Mouse (Mus musculus): ENCODE results near the gene Zfp213. TPM values are rescaled to one million over a fixed set of nuclear protein-coding genes. Genes with fewer than 3 reads are reported as not detected.
A peak's percentile ranks its signal among the peaks of the same experiment; 100 is the strongest.

Gene Zfp213
- 14.3 and 14.8 TPM in 2 replicates for polyA plus RNA-seq (2014; fragmentation: Nextera tagmentation; extraction: Ambion mirVana)

- peak within 1 kb of the TSS; percentile 67 for H3K4me3 ChIP-seq (ENCODE audit: low read depth, low read length)
- no peaks in the 10 kb centered on the region for H3K9me3 ChIP-seq (ENCODE audit: control insufficient read depth, low read length)
- peak within 1 kb of the TSS; percentile 79 for H3K9ac ChIP-seq (ENCODE audit: low read depth, low read length)
- peaks cover 7% of the 10 kb centered on the region for H3K4me1 ChIP-seq (replicated peaks; ENCODE audit: control insufficient read depth, insufficient read depth, low read length)
- H3K27ac ChIP-seq (ENCODE audit: low read depth, low read length) = peak within 1 kb of the TSS; percentile 81
- peak; percentile 96 for ATAC-seq (replicated peaks; ENCODE audit: low FRiP score)
- DNase-seq (ENCODE audit: low spot score) = peak; percentile 88
- peak within 1 kb of the TSS; percentile 95 for H3K4me2 ChIP-seq
- peaks cover 9% of the 10 kb centered on the region for H3K36me3 ChIP-seq (ENCODE audit: control insufficient read depth, insufficient read depth, low read length)
- no peaks in the 10 kb centered on the region for H3K27me3 ChIP-seq (replicated peaks; ENCODE audit: control insufficient read depth, insufficient read depth, low read length)
- WGBS = 1% methylated on average over 59 of the region's 59 CpGs
Measured at GRCm38 (mm10) chr17:23563595-23564367, at the start of gene Zfp213. TSS of gene Zfp213 (minus strand) at chr17:23564238.

DNA sequence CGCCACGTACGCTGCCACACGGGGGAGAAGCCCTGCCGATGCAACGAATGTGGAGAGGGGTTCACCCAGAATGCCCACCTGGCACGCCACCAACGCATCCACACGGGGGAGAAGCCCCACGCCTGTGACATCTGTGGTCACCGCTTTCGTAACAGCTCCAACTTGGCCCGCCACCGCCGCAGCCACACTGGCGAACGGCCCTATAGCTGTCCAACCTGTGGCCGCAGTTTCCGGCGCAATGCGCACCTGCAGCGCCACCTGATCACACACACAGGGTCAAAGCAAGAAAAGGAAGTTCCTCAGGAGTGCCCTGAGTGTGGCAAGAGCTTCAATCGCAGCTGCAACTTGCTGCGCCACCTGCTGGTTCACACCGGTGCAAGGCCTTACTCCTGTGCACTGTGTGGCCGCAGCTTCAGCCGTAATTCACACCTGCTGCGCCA, 46.3 kb upstream of the Zfp213 start:
- 78% methylated on average over 28 of the region's 28 CpGs for WGBS
- peak; percentile 45; the same call in 1 of the 2 replicates for ATAC-seq (replicated peaks; ENCODE audit: low FRiP score)
- no peak for DNase-seq (ENCODE audit: low spot score)
- Histone ChIP-seq H3K9me3 (ENCODE audit: control insufficient read depth, low read length) (no peaks in the 10 kb centered on the region), H3K4me2 (no peak overlapping the region), H3K4me3 (ENCODE audit: low read depth, low read length) (no peak overlapping the region), H3K27me3 (replicated peaks; ENCODE audit: control insufficient read depth, insufficient read depth, low read length) (no peaks in the 10 kb centered on the region), H3K36me3 (ENCODE audit: control insufficient read depth, insufficient read depth, low read length) (no peaks in the 10 kb centered on the region), H3K9ac (ENCODE audit: low read depth, low read length) (no peak overlapping the region), H3K4me1 (replicated peaks; ENCODE audit: control insufficient read depth, insufficient read depth, low read length) (no peaks in the 10 kb centered on the region), H3K27ac (ENCODE audit: low read depth, low read length) (no peak overlapping the region)

DNA sequence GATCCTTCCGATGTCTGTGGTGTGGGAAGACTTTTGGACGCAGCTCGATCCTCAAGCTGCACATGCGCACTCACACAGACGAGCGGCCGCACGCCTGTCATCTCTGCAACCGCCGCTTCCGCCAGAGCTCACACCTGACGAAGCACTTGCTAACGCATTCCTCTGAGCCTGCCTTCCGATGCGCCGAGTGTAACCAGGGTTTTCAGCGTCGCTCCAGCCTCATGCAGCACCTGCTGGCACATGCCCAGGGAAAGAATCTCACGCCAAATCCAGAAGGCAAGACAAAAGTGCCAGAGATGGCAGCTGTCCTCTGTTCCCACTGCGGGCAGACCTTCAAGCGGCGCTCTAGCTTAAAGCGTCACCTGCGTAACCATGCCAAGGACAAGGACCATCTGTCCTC, 45.6 kb upstream of the Zfp213 start:
- no peaks in the 10 kb centered on the region for H3K27me3 ChIP-seq (replicated peaks; ENCODE audit: control insufficient read depth, insufficient read depth, low read length)
- no peak overlapping the region for H3K9ac ChIP-seq (ENCODE audit: low read depth, low read length)
- no peaks in the 10 kb centered on the region for H3K36me3 ChIP-seq (ENCODE audit: control insufficient read depth, insufficient read depth, low read length)
- no peak overlapping the region for H3K4me3 ChIP-seq (ENCODE audit: low read depth, low read length)
- no peak overlapping the region for H3K4me2 ChIP-seq
- no peaks in the 10 kb centered on the region for H3K4me1 ChIP-seq (replicated peaks; ENCODE audit: control insufficient read depth, insufficient read depth, low read length)
- no peak overlapping the region for H3K27ac ChIP-seq (ENCODE audit: low read depth, low read length)
- ATAC-seq (replicated peaks; ENCODE audit: low FRiP score) (no peak), DNase-seq (ENCODE audit: low spot score) (no peak)
- 92% methylated on average over 24 of the region's 24 CpGs for WGBS
- no peaks in the 10 kb centered on the region for H3K9me3 ChIP-seq (ENCODE audit: control insufficient read depth, low read length)

GRCm38 (mm10) chr17:23605220-23605619, 41.2 kb upstream of the Zfp213 start:
- no peak overlapping the region for H3K27ac ChIP-seq (ENCODE audit: low read depth, low read length)
- H3K4me1 ChIP-seq (replicated peaks; ENCODE audit: control insufficient read depth, insufficient read depth, low read length) = 0 out of 2 replicates have a peak, but pooled peaks cover 2% of the 10 kb centered on the region
- H3K36me3 ChIP-seq (ENCODE audit: control insufficient read depth, insufficient read depth, low read length) = no peaks in the 10 kb centered on the region
- H3K4me2 ChIP-seq = no peak overlapping the region
- ATAC-seq (replicated peaks; ENCODE audit: low FRiP score) (no peak), DNase-seq (ENCODE audit: low spot score) (no peak)
- no peak overlapping the region for H3K4me3 ChIP-seq (ENCODE audit: low read depth, low read length)
- no peak overlapping the region for H3K9ac ChIP-seq (ENCODE audit: low read depth, low read length)
- H3K27me3 ChIP-seq (replicated peaks; ENCODE audit: control insufficient read depth, insufficient read depth, low read length) = no peaks in the 10 kb centered on the region
- WGBS = 80% methylated on average over 8 of the region's 8 CpGs
- H3K9me3 ChIP-seq (ENCODE audit: control insufficient read depth, low read length) = no peaks in the 10 kb centered on the region

DNA sequence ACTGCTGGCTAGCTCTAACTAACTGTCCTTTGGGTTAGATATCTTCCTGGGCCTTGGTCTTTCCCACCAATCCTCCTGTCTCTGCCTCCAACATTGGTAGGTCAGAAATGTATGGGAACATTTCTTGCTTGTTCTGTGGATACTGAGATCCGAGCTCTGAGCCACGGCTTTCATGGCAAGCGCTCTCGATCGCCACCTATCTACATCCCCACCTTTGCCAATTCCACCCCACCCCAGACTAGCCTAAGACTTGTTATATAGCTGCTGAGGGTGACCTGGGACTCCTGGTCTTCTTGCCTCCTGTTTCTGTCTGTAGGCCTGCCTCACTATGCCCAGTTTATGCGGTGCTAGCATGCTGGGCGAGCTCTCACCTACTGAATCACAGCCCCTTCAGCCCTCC, 40.4 kb upstream of the Zfp213 start:
- peaks cover 6% of the 10 kb centered on the region for H3K4me1 ChIP-seq (replicated peaks; ENCODE audit: control insufficient read depth, insufficient read depth, low read length)
- H3K27ac ChIP-seq (ENCODE audit: low read depth, low read length) = no peak overlapping the region
- H3K4me2 ChIP-seq = no peak overlapping the region; the same call in 1 of the 2 replicates
- H3K4me3 ChIP-seq (ENCODE audit: low read depth, low read length) = no peak overlapping the region
- H3K9me3 ChIP-seq (ENCODE audit: control insufficient read depth, low read length) = no peaks in the 10 kb centered on the region
- H3K9ac ChIP-seq (ENCODE audit: low read depth, low read length) = no peak overlapping the region
- 77% methylated on average over 7 of the region's 7 CpGs for WGBS
- ATAC-seq (replicated peaks; ENCODE audit: low FRiP score) = no peak
- DNase-seq (ENCODE audit: low spot score) = no peak
- no peaks in the 10 kb centered on the region for H3K36me3 ChIP-seq (ENCODE audit: control insufficient read depth, insufficient read depth, low read length)
- H3K27me3 ChIP-seq (replicated peaks; ENCODE audit: control insufficient read depth, insufficient read depth, low read length) = no peaks in the 10 kb centered on the region

DNA sequence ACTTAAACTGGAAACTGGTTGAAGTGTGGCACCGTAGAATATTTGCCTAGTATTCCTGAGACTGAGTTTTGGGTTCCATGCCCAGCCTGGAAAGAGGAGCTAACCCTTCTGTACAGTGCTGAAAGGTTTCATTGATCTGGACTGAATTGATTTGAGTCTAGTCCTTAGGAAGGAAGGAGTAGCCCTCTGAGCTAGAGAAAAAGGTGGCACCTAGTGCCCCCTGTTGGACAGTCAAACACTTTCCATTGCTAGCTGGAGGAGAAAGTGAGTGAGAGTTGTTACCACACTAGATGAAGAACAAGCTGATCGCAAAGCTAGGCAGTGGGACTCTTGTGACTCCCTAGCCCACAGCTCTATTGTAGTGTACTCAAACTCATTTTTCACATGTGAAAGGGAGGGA, 39.5 kb upstream of the Zfp213 start:
- H3K27me3 ChIP-seq (replicated peaks; ENCODE audit: control insufficient read depth, insufficient read depth, low read length) = no peaks in the 10 kb centered on the region
- peaks cover 9% of the 10 kb centered on the region for H3K4me1 ChIP-seq (replicated peaks; ENCODE audit: control insufficient read depth, insufficient read depth, low read length)
- no peaks in the 10 kb centered on the region for H3K9me3 ChIP-seq (ENCODE audit: control insufficient read depth, low read length)
- H3K4me2 ChIP-seq = no peak overlapping the region
- no peak overlapping the region for H3K9ac ChIP-seq (ENCODE audit: low read depth, low read length)
- H3K27ac ChIP-seq (ENCODE audit: low read depth, low read length) = no peak overlapping the region
- H3K4me3 ChIP-seq (ENCODE audit: low read depth, low read length) = no peak overlapping the region
- no peak for ATAC-seq (replicated peaks; ENCODE audit: low FRiP score)
- no peaks in the 10 kb centered on the region for H3K36me3 ChIP-seq (ENCODE audit: control insufficient read depth, insufficient read depth, low read length)
- no peak for DNase-seq (ENCODE audit: low spot score)
- WGBS = 58% methylated on average over 2 of the region's 2 CpGs

- Histone ChIP-seq H3K4me3 (ENCODE audit: low read depth, low read length) (no peak overlapping the region), H3K27me3 (replicated peaks; ENCODE audit: control insufficient read depth, insufficient read depth, low read length) (no peaks in the 10 kb centered on the region), H3K4me2 (no peak overlapping the region), H3K27ac (ENCODE audit: low read depth, low read length) (no peak overlapping the region), H3K36me3 (ENCODE audit: control insufficient read depth, insufficient read depth, low read length) (no peaks in the 10 kb centered on the region), H3K9ac (ENCODE audit: low read depth, low read length) (no peak overlapping the region), H3K4me1 (replicated peaks; ENCODE audit: control insufficient read depth, insufficient read depth, low read length) (peaks cover 12% of the 10 kb centered on the region), H3K9me3 (ENCODE audit: control insufficient read depth, low read length) (no peaks in the 10 kb centered on the region)
- 35% methylated on average over 8 of the region's 8 CpGs for WGBS
- DNase-seq (ENCODE audit: low spot score) = no peak
- no peak for ATAC-seq (replicated peaks; ENCODE audit: low FRiP score)
Measured at GRCm38 (mm10) chr17:23603077-23603476, 39.0 kb upstream of the Zfp213 start.

DNA sequence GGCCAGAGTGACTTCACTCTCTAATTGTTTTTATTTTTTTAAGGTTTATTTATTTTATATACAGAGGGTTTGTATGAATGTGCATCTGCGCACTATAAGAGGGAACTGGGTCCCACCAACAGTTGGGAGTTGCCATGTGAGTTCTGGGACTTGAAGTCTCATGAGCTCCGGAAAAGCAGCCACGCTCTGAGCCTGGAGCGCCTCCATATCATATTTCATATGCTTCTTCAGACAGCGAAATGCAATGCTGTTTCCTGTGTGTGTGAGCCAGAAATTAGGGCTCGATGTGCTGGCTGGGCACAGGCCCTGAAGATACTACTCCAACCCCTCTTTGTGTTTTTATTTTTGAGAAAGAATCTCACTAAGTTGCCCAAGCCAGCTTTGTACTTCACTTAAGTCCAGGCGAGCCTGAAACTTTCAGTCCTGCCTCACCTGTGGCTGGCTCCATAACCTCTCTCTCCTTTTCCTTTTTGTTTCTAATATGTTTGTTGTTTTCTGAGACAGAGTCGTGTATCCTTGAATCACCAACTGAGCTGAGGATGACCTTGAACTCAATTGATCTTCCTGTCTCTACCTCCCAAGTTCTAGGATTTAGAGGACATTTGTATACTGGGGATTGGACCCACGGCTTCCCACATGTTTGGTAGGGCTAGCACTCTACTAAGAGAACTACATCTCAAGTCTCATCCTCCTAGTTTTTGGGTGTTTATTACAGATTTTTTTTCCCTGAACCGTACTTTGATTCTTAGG, 38.0 kb upstream of the Zfp213 start:
- ATAC-seq (replicated peaks; ENCODE audit: low FRiP score) (no peak), DNase-seq (ENCODE audit: low spot score) (no peak)
- Histone ChIP-seq H3K9me3 (ENCODE audit: control insufficient read depth, low read length) (no peaks in the 10 kb centered on the region), H3K27me3 (replicated peaks; ENCODE audit: control insufficient read depth, insufficient read depth, low read length) (no peaks in the 10 kb centered on the region), H3K4me3 (ENCODE audit: low read depth, low read length) (no peak overlapping the region), H3K27ac (ENCODE audit: low read depth, low read length) (no peak overlapping the region; the same call in 1 of the 2 replicates), H3K4me1 (replicated peaks; ENCODE audit: control insufficient read depth, insufficient read depth, low read length) (peaks cover 12% of the 10 kb centered on the region), H3K9ac (ENCODE audit: low read depth, low read length) (no peak overlapping the region), H3K36me3 (ENCODE audit: control insufficient read depth, insufficient read depth, low read length) (no peaks in the 10 kb centered on the region), H3K4me2 (no peak overlapping the region)
- WGBS = 52% methylated on average over 10 of the region's 10 CpGs
